Mouse (Mus musculus) CH12.LX (cell line): ENCODE measurements around the gene Cped1.

Experiments
- CHD1 ChIP-seq: IDR thresholded peaks from 2 replicates; pipeline ENCODE4 v1.6.1; 2012; ENCODE audit warnings: low read depth, low read length, improper control_type of control experiment, inconsistent platforms
- KAT2A ChIP-seq: IDR thresholded peaks from 2 replicates; pipeline ENCODE4 v1.6.1; 2012; ENCODE audit warnings: low read length, improper control_type of control experiment, inconsistent platforms; ENCODE audit not compliant: insufficient replicate concordance
- MEF2A ChIP-seq: IDR thresholded peaks from 2 replicates; pipeline ENCODE4 v1.6.1; 2014; ENCODE audit warnings: low read depth, mild to moderate bottlenecking, inconsistent platforms, low read length, improper control_type of control experiment, borderline replicate concordance
- POLR2A ChIP-seq: IDR thresholded peaks from 2 replicates; pipeline ENCODE4 v1.6.1; 2011; ENCODE audit warnings: low read depth, mild to moderate bottlenecking, improper control_type of control experiment, low read length
- USF1 ChIP-seq: IDR thresholded peaks from 2 replicates; pipeline ENCODE4 v1.6.1; 2014; ENCODE audit warnings: low read depth, mild to moderate bottlenecking, inconsistent platforms, low read length, improper control_type of control experiment

GRCm38 (mm10) chr6:22212158-22212557 lies 226.4 kb downstream of the Cped1 start:
- TF ChIP-seq KAT2A: no peak
- TF ChIP-seq USF1: no peak
- no peak for TF ChIP-seq POLR2A
- TF ChIP-seq MEF2A: no peak
- no peak for TF ChIP-seq CHD1
